Mouse (Mus musculus) forebrain, embryonic 14.5 days (tissue): ENCODE results near the gene Col25a1. TPM values are rescaled to one million over a fixed set of nuclear protein-coding genes. Genes with fewer than 3 reads are reported as not detected.

Experiments used
- ATAC-seq: fragments of 200-750 bp; cut with Nextera tagmentation; 2 replicates; pipeline ENCODE4 v1.8.0; 2017; ENCODE audit warnings: mild to moderate bottlenecking, moderate library complexity
- DNase-seq: peaks from one replicate; pipeline ENCODE4 v3.0.0-alpha.2; 2015; ENCODE audit warnings: low spot score
- H3K27ac ChIP-seq: fragments of 300-500 bp; sonication (generic); 2 replicates; pipeline ENCODE4 v1.5.1; 2014; ENCODE audit warnings: low read depth, mild to moderate bottlenecking, control low read depth, low read length, moderate library complexity
- H3K27me3 ChIP-seq: fragments of 300-500 bp; sonication (generic); replicated peaks from 2 replicates; pipeline ENCODE4 v1.6.1; 2014; ENCODE audit warnings: low read length, control low read depth, mixed read lengths; ENCODE audit not compliant: control insufficient read depth, insufficient read depth
- H3K36me3 ChIP-seq: fragments of 300-500 bp; sonication (generic); 2 replicates; pipeline ENCODE4 v1.6.1; 2014; ENCODE audit warnings: low read length, control low read depth; ENCODE audit not compliant: control insufficient read depth, insufficient read depth
- H3K4me1 ChIP-seq: fragments of 300-500 bp; sonication (generic); 2 replicates; pipeline ENCODE4 v1.6.1; 2014; ENCODE audit warnings: antibody characterized with exemption, low read length, control low read depth; ENCODE audit not compliant: control insufficient read depth, insufficient read depth
- H3K4me2 ChIP-seq: fragments of 300-500 bp; sonication (generic); 2 replicates; pipeline ENCODE4 v1.6.1; 2014; ENCODE audit warnings: mild to moderate bottlenecking, control low read depth, low read length
- H3K4me3 ChIP-seq: fragments of 300-500 bp; sonication (generic); 2 replicates; pipeline ENCODE4 v1.5.1; 2014; ENCODE audit warnings: low read depth, low read length, control low read depth
- H3K9ac ChIP-seq: fragments of 300-500 bp; sonication (generic); 2 replicates; pipeline ENCODE4 v1.6.1; 2014; ENCODE audit warnings: mild to moderate bottlenecking, low read length, control low read depth, moderate library complexity
- H3K9me3 ChIP-seq: fragments of 300-500 bp; sonication (generic); replicated peaks from 2 replicates; pipeline ENCODE4 v1.6.1; 2016; ENCODE audit warnings: low read length, control low read depth, mixed read lengths; ENCODE audit not compliant: control insufficient read depth
- WGBS: fragments of 180-500 bp; shearing (Covaris S2); extraction: QIAGEN DNeasy Blood & Tissue Kit; methylation state at CpG from one replicate; pipeline ENCODE4 v1.1.7; 2014; 5-methylcytosine and 5-hydroxymethylcytosine counted together
- polyA plus RNA-seq: library from polyadenylated mRNA; unstranded; fragments of >200 nt; fragmentation: Nextera tagmentation; extraction: Ambion mirVana; gene quantifications from 2 replicates; pipeline ENCODE4 v1.2.1, GENCODE M21; 2014

The Col25a1 gene
- polyA plus RNA-seq, 1 experiment from 2014 or later: 2.5 TPM

DNA sequence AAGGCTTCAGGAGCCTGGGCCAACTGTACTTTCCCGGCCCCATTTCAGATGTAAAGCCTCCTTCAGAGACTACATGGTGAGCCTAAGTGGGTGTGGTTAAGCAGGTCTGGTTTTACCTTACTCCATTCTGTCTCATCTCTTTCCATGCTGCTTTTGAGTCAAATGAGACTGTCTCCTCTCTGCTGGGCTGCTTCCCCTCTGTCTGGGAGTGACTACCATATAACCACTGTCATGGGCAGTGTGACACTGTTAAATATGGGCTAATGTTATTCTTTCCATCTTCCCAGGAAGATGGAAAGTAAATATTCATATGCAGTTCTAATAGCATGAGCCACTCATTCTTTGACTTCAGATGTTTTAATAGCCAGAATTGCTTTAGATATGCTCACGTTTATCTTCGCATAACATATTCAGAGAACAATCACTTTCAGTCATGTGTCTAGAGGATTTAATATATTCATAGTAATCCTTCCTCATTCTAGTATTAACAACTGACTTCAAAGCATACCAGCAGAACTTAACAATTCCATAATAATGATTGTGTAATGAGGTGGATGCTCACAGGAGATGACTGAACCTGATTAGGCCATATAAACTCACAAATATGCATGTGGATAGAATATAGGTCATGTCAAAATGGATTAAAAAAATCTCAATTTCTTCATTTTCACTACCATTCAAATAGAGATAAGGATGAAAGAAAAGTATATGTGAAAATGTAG, 243.5 kb downstream of the Col25a1 start:
- H3K4me1 ChIP-seq: peaks cover 2% of the 10 kb centered on the region; the same call in 1 of the 2 replicates
- DNase-seq (no peak), ATAC-seq (no peak)
- WGBS: 71% methylated on average over 3 of the region's 3 CpGs
- H3K9ac ChIP-seq: no peak overlapping the region
- no peak overlapping the region for H3K4me3 ChIP-seq
- H3K27me3 ChIP-seq: no peaks in the 10 kb centered on the region
- H3K27ac ChIP-seq: no peak overlapping the region
- H3K9me3 ChIP-seq: no peaks in the 10 kb centered on the region
- no peaks in the 10 kb centered on the region for H3K36me3 ChIP-seq
- H3K4me2 ChIP-seq: no peak overlapping the region

DNA sequence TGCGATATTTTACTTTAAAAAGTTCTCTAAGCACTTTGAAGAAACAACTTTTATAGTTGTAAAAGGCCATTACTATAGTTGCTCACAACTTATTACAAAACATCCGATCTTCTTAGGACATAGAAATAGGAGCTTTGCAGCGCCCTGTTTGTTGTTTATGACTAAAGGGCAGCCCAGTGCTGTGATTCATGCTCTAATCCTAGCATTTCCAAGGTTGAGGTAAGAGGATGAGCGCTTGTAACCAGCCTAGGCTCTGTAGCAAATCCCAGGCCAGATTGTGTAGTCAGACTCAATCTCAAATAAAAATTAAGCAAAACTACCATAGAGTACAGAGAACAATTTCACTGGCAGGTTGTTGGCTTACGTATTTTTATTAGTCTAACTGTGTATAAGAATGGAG, 246.5 kb downstream of the Col25a1 start:
- no peak overlapping the region for H3K27ac ChIP-seq
- 93% methylated on average over 5 of the region's 5 CpGs for WGBS
- no peaks in the 10 kb centered on the region for H3K9me3 ChIP-seq
- no peaks in the 10 kb centered on the region for H3K36me3 ChIP-seq
- H3K4me3 ChIP-seq: no peak overlapping the region
- no peak overlapping the region for H3K9ac ChIP-seq
- H3K27me3 ChIP-seq: no peaks in the 10 kb centered on the region
- ATAC-seq (no peak), DNase-seq (no peak)
- no peak overlapping the region for H3K4me2 ChIP-seq
- H3K4me1 ChIP-seq: no peaks in the 10 kb centered on the region

DNA sequence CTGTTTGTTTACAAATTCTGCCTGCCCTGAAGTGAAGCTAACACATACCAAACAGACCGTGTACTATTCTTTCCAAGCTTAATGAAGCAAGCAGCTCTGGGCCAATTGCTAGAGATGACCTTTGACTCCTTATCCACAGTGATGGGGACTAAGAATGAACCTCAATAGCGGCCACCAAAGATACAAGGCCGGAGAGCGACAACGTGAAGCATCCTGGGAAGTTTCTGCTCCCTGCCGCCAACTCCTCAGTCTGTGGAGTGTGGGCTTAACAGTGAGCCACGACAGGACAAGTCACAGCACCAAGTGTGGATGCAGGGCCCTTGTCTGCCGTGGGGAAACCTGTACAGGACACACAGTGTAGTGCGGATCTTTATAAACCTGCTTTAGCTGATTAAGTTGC, 247.3 kb downstream of the Col25a1 start:
- H3K36me3 ChIP-seq: no peaks in the 10 kb centered on the region
- H3K4me1 ChIP-seq: no peaks in the 10 kb centered on the region
- H3K9me3 ChIP-seq: no peaks in the 10 kb centered on the region
- ATAC-seq (no peak), DNase-seq (no peak)
- H3K9ac ChIP-seq: no peak overlapping the region
- H3K4me3 ChIP-seq: no peak overlapping the region
- H3K4me2 ChIP-seq: no peak overlapping the region
- 58% methylated on average over 9 of the region's 9 CpGs for WGBS
- H3K27me3 ChIP-seq: no peaks in the 10 kb centered on the region
- H3K27ac ChIP-seq: no peak overlapping the region

DNA sequence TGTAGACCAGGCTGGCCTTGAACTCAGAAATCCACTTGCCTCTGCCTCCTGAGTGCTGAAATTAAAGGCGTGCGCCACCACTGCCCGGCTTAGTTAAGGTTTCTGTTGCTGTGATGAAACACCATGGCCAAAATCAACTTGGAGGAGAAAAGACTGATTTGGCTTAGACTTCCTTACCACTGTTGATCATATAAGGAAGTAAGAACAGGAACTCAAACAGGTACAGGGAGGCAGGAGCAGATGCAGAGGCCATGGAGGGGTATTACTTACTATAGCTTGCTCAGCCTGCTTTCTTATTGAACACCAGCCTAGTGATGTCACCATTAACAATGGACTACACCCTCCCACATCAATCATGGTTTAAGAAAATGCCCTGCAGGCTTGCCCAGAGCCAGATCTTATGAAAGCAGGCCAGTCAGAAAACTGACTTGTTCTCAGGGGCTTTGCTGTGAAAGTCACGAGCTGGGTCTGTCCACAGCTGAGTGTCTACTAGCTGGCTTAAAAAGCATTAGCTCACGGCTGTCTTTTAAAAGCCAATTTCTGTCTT, 249.1 kb downstream of the Col25a1 start:
- Histone ChIP-seq H3K27ac (no peak overlapping the region), H3K4me3 (no peak overlapping the region), H3K4me2 (no peak overlapping the region), H3K9me3 (no peaks in the 10 kb centered on the region), H3K4me1 (no peaks in the 10 kb centered on the region), H3K9ac (no peak overlapping the region), H3K27me3 (no peaks in the 10 kb centered on the region), H3K36me3 (no peaks in the 10 kb centered on the region)
- no peak for DNase-seq
- 73% methylated on average over 5 of the region's 5 CpGs for WGBS
- ATAC-seq: no peak

DNA sequence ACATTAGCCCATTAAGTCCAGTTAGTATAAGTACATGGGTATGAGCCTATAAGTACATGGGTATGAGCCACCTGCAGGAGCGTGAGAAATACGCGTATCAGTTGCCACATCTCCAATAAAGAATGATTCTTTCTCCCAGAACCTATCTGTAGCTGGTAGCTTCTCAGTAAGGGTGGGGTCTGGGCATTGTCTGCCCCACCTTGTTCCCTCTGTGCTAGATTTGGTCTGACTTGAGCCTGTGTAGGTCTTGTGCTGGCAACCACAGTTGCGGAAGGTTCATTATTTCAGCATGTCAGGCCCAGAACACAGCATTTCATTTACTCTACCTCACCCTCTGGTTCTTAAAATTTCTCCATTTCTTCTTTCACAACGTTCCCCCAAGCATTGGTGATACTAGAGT, 250.4 kb downstream of the Col25a1 start:
- Histone ChIP-seq H3K27ac (no peak overlapping the region), H3K4me2 (no peak overlapping the region), H3K9ac (no peak overlapping the region), H3K27me3 (no peaks in the 10 kb centered on the region), H3K4me1 (no peaks in the 10 kb centered on the region), H3K36me3 (no peaks in the 10 kb centered on the region), H3K9me3 (no peaks in the 10 kb centered on the region), H3K4me3 (no peak overlapping the region)
- no peak for ATAC-seq
- WGBS: 92% methylated on average over 5 of the region's 5 CpGs
- no peak for DNase-seq

DNA sequence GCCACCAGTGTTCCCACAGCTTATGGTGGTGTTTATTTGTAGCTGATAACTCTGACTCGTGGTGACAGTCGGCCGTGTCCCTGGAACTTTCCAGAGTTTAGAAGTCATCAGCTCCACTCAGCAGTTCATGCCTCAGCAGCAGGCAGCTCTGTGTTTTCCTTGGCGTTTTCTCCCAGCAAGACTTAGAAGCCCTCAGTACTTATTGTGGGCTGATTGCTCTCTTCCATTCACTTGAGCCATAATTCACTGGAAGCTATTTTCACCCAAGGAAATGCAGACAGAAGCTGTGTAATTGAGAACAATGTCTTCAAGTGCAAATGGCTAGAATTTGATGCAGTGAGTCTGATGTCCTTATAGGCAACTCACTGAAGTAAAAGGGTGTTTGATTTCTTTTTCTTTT, 254.6 kb downstream of the Col25a1 start:
- no peak for ATAC-seq
- Histone ChIP-seq H3K36me3 (no peaks in the 10 kb centered on the region), H3K4me2 (no peak overlapping the region), H3K27ac (no peak overlapping the region), H3K4me1 (no peaks in the 10 kb centered on the region), H3K9ac (no peak overlapping the region), H3K9me3 (no peaks in the 10 kb centered on the region), H3K27me3 (no peaks in the 10 kb centered on the region), H3K4me3 (no peak overlapping the region)
- WGBS: 77% methylated on average over 4 of the region's 4 CpGs
- DNase-seq: peak; percentile 13

DNA sequence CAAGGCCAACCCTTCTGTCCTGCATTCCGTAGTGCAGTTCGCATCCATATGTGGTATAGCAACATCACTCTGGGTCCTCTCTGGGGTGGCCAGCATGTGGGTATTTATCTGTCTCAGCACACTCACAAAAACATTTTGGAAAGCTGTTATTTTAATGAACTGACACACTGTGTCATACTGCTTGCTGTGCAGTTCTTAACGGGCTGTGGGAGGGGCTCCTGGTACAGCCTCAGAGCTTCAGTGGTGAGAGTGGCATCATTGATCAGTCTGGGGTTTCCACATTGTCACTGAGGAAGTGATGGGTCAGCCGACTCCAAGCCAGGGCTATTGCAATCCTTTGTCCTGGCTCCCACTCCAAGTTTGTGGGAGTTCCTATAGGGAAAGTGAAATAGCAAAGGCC, 255.9 kb downstream of the Col25a1 start:
- no peaks in the 10 kb centered on the region for H3K9me3 ChIP-seq
- H3K27ac ChIP-seq: no peak overlapping the region
- no peaks in the 10 kb centered on the region for H3K27me3 ChIP-seq
- H3K4me1 ChIP-seq: no peaks in the 10 kb centered on the region
- 71% methylated on average over 4 of the region's 4 CpGs for WGBS
- no peak overlapping the region for H3K4me2 ChIP-seq
- no peak for ATAC-seq
- H3K36me3 ChIP-seq: no peaks in the 10 kb centered on the region
- no peak overlapping the region for H3K4me3 ChIP-seq
- no peak for DNase-seq
- H3K9ac ChIP-seq: no peak overlapping the region

DNA sequence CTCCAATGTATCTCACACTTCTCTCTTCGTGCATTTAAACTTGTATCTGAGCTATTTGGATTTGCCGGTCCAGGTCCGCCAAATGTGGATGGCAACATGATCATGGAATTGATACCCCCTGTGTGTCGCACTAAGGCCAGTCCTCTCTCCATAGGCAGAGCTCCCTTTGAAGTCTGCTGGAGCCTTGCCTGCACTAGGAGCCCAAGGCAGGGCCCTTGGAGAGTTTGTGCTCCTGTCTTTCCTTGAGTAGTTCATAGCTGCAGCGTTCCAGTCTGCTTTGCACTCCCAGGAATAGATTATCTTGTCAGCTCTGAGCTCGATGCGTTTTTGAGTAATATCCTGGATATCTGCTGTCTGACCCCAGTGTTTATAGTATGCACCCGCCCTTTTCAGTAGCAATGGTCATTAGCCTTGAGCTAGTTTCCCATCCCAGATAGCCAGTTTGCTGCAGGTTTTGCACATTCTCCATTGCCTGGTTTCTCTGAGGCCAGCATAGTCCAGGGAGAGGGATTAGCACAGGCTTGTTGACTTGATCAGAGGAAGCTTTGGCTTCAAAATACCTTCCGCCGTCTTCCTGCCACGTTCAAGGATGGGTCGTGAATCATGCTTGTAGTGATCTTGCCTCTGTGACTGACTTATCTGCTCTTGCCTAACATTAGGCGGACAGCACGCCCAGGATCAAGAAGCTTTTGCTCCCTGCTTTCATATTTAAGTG, 258.1 kb downstream of the Col25a1 start:
- Histone ChIP-seq H3K4me1 (no peaks in the 10 kb centered on the region), H3K9me3 (no peaks in the 10 kb centered on the region), H3K36me3 (no peaks in the 10 kb centered on the region), H3K27me3 (no peaks in the 10 kb centered on the region), H3K4me2 (no peak overlapping the region), H3K27ac (no peak overlapping the region), H3K4me3 (no peak overlapping the region), H3K9ac (no peak overlapping the region)
- ATAC-seq (no peak), DNase-seq (no peak)
- 95% methylated on average over 14 of the region's 14 CpGs for WGBS

DNA sequence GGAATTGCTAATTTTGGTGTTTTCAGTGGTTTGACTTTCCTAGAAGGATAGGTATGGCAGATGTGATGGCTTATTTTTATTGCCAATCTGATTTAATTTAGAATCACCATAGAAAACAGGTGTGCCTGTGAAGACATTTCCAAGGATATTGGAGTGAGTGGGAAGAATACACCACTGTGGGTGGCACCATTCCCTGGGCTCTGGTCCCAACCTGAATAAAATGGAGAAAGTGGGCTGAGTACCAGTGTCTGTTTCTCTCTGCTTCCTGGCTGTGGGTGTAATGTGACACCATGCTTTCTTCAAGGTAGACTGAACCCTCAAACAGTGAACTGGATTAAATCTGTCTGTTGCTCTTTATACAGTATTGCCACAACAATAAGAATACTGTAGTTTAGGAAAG, 265.3 kb downstream of the Col25a1 start:
- H3K4me2 ChIP-seq: no peak overlapping the region
- no peaks in the 10 kb centered on the region for H3K4me1 ChIP-seq
- H3K36me3 ChIP-seq: no peaks in the 10 kb centered on the region
- no peaks in the 10 kb centered on the region for H3K27me3 ChIP-seq
- no peak overlapping the region for H3K9ac ChIP-seq
- no peak for ATAC-seq
- H3K27ac ChIP-seq: no peak overlapping the region
- DNase-seq: no peak
- no peak overlapping the region for H3K4me3 ChIP-seq
- no peaks in the 10 kb centered on the region for H3K9me3 ChIP-seq
